Mouse (Mus musculus) gastrocnemius, adult 18-20 months (tissue): ENCODE results near the gene Nr6a1. TPM values are rescaled to one million over a fixed set of nuclear protein-coding genes. Genes with fewer than 3 reads are reported as not detected.

Experiments used
- DNase-seq: peaks from one replicate; pipeline ENCODE4 v3.0.0; 2021; ENCODE audit warnings: low spot score
- total RNA-seq, 2 experiments: library from RNA; stranded (reverse); gene quantifications; 2 replicates each; pipeline ENCODE4 v1.2.3; 2021

Nr6a1 gene
- total RNA-seq, 2 experiments from 2014 or later, result 3.5 to 4.1 TPM

DNA sequence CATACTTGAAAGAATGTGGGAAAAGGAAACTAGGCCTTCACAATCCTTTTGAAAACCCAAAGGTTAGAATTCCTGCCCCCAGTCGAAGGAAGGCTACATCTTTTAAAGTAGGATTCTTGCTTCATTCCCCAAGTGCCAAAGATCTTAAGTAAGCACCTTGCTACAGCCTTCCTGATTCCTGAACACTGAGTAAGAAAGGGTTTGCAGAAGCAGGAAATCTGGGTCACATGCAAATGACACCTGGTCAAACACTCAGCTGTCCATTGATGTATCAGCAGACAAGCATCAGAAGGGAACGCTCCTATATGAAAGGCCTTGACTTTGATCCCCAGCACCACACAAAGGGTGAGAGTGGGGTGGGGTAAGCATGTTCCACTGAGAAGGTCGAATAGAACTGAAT, 142.4 kb downstream of the Nr6a1 start:
- DNase-seq, result no peak

DNA sequence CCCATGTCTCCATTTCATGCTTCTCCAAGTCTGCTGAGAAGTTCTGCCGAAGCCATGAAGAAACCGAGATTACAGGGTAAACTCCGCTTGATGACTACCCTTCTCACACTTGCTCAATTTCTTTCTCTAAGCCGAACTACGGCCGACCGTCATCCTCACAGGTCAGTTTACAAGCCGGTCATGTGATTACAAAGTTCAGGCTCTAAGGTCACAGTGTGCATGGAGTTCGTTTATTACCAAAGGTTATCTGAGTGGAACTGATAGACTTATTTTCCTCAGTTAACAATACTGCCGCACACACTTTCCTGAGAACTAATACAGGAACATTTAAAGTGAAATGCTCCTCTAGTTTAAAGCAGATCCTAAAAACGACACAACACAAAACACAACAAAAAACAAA, 143.1 kb downstream of the Nr6a1 start:
- peak; percentile 14 for DNase-seq

DNA sequence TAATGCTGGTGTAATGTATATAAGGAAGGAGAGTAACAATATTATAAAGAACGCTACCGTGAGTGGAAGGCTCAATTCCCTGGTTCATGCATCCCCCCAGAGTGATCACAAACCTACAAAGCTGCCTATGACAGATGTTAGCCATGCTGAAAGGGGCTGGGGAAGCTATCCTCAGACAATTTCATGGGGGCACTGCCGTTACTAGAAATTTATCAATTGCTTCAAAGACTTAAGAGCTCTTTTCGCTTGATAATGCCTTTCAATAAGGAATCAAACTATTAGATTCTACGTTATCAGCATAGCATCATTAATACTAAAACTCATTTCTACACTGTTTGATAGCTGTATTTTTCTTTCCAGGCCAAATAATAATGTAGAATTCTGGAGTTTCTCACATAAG, 144.1 kb downstream of the Nr6a1 start:
- no peak for DNase-seq

DNA sequence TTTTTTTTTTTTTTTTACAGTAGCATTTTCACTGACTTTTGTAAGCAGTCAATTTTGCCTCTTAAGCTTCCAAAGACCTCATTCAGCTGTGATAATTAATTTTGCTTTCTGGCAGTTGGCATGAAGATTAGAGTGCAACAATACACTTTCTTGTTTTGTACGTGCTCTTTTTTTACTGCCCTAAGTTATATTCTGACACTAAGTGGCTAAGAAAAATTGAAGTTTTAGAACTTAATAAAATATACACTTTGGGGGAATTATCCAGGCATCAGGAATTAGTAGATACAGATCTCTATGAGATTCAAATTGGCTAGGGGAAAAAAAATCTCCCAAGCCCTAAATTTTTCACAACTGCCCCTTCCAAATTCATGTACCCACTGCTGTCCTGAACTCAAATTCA, 144.8 kb downstream of the Nr6a1 start:
- DNase-seq, result no peak

DNA sequence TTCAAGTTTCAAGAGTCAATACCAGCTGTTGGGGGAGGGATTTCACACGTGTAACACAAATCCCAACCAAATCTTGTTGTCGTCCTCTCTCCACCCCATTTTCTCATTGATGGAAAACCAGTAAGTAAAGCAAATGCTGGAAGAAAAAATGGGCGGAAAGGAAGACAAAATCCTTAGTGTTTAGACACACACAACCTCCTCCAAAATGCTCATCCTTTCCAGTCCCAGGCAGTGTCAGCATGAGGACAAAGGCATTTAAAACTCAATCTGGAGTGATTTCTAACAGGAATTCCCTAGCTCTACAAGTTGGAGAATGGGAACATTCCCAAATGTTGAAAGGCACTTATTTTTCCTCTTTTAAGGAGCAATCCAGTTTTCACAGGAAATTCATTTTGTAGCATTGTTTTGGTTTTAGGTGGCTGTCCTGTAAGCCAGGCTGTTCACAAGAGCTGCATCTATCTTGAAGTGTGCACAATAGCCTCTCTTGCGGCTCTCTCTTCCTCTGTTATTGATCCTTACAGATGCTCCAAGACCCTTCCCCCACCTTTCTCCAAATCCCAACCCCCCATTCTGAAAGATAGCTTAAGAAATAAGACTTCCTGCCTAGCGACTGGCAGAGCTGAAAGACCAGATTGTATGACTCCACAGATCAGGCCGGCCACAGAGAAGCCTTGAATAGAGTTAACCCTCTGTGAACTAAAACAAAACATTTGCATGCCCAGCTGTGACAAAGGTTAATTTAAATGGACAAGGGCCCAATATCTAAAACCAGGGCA, 145.4 kb downstream of the Nr6a1 start:
- DNase-seq, result no peak

DNA sequence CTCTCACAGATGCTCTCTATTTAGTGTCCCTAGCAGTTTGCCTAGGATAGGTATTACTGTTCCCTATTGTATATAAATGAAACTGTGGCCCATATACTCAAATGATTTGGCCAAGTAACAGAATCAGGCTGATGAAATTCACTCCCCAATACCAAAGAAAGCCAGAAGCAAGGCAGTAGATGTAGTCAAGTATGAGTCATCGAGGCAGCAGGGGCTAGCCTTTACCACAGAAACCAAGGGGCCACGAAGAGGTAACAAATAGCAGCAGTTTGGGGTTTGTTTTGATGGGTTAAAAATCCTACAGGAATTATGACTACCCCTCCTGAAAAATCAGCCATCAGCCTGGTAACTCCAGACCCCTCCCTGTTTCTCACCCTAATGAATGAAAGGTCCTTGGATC, 147.5 kb downstream of the Nr6a1 start:
- no peak for DNase-seq

DNA sequence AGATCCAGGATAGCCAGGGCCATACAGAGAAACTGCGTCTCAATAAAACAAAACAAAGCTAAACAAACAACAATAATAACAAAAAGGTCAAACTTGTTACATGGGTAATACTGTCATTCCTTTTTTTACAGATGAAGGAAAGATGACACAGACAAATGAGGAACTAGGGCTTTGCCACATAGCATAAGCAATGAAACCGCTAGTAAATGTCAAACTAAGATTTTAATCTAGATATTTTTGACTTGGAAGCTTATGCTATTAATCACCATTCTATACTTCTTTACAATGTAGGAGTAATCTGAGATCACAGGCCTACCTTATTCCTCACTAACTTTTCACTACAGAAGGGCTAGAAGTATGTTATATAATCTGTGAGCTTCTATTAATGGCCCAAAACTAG, 150.2 kb downstream of the Nr6a1 start:
- no peak for DNase-seq

DNA sequence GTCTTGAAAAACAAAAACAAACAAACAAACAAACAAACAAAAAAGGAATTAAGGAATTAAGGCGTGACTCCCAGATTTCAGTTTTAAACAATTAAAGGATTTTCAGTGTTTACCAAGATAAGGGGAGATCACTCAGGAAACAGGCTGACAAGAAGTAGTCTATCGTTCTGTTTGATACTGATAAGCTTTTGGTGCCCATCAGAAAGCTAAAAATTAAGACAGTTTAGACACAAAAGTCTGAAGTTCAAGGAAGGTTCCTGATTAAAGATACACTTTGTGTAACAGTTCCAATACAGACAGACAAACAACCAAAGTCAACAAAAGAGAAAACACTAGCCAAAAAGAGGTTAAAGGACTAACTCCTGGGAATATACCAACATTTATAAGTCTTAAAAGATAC, 152.6 kb downstream of the Nr6a1 start:
- no peak for DNase-seq

DNA sequence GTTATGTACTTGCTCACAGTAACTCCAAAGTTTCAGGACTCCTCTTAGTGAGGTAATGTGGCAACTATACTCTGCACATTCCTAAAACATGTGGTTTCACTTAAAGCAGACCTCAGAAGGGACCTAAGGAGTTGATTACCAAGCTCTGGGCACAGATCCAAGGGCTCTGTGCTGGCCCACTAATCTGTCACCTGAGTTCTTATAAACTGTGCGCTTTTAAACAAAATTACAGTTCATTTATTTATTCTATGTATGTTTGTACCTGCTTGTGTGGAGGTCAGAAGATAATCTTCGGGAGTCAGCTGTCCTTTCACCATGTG, 156.1 kb downstream of the Nr6a1 start:
- DNase-seq, result peak; percentile 2

DNA sequence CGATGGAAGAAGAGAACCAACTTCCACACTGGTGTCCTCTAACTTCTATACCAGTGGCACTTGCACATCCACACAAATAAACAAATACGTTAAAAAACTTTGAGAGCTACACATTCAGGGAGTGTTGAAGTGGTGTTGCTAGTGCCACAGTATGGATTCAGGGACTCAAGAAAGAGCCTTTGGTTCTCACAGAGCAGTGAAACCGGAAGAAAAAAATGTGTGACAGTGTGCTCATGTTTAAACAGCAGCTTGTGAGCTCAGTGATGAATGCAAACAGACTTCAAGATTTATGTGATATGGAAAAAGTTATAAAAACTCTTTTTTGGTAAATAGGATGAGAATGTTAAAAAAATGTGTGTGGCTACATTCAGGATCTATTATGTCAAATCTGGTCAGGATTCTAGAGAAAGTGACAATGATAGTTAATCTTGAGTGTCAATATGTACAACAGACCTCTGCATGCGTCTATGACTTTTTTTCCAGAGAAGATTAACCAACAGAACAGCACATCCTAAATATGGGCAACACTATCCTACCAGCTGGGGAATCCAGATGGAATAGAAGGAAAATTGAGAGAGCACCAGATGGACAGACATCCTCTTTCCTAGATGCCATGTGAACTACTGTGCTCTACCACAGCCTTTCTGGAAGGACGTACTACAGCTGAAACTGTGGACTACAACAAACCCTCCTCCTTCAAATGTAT, 156.6 kb downstream of the Nr6a1 start:
- no peak for DNase-seq

DNA sequence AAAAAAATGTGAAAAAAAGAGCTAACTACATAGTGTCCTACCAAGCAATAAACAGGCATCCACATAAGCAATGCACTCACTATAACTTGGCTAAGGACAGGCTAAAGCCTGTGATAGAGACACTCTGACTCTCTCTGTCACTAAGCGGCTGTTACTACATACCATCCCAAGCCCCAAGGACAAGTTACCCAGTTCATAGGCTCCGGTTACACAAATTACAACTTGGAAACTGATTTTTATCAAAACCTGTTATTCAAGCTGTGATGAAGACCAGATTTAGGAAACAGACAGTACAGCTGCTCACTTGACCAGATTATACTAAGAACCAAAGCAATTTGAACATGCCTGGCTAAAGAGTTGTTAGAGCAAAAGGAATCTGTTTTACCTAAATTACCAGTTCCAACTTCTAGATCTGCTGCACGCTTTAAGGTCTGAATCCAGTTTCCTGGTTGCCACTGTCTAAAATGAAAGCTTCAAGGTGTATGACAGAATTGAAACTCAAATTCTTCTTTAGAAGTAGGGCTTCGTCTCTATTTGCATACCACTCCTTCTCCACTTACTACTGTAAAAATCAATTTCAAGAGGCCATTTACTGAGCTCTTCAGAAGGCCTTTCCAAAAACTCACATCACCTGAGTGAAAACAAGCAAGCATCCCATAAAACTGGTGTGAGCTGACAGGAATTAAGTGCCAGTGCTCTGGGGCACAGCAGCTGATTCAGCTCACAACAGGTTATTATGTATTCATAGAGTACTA, 160.1 kb downstream of the Nr6a1 start:
- no peak for DNase-seq

DNA sequence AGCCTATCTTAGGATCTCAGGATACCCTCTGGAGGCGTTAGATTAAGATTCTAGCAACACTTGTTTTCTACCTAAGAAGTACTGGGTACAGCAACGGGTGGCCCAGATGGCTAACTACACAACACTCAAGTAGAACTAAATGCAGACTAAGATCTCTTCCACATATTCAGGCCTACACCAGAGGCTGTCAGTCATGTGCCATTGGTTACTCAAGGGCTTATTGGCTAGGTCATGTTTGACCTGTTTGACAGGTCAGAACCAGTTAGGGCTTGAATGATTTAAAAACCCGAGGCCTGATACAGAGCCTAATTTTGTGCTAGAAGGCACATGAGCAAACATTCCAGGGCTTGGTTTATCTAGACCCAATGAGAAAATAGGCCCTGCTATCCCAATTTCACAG, 187.6 kb downstream of the Nr6a1 start:
- DNase-seq, result no peak

DNA sequence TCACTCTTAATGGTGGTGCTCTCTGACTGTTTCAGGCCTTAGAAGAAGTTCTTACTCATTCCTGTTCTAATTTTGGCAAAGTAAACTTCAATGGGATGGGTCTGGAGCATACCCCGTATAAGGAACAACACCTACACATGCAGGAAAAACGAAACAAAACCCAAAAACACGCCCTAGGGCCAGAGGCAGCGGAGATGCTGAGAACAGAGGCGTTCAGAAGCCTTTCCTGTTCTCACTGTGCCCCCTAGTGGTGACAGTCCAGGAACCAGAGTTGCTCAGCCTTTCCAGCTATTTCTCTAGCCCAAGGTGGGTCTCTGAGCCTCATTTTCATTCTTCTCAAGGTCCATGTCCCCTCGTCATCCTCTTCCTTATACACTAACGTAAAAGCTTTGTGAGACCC, 188.1 kb downstream of the Nr6a1 start:
- peak; percentile 54 for DNase-seq

DNA sequence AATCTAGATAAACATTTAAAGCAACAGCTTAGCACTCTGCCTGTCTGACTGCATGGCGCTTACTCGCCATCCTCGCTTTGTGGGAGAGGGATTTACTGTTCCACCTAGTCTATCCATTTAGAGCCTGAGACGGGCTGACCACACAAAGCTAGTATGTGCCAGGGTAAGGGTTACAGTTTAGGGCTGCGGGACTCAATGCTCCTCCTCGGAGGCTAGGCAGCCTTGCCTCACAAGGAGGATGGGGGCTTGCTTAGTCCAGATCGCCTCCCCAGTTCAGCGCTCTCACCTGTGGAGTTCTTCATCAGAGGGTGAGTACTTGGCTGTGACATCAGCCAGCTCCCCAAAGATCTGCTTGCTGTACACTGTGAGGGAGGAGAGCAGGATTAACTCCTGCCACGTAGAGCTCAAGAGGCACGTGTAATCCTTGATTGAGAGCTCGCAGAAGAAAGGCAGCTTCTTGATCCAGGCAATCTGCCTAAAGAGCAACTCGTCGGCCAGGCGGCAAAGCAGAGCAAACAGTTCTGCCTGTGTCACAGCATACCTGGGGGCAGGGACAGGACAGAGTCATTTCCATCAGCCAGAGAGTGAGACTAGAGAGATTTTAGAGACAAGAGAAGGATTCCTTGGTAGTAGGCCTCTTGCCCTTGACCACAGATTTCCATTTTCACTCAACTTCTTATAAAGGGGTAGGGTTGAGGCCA, 188.7 kb downstream of the Nr6a1 start:
- no peak for DNase-seq

DNA sequence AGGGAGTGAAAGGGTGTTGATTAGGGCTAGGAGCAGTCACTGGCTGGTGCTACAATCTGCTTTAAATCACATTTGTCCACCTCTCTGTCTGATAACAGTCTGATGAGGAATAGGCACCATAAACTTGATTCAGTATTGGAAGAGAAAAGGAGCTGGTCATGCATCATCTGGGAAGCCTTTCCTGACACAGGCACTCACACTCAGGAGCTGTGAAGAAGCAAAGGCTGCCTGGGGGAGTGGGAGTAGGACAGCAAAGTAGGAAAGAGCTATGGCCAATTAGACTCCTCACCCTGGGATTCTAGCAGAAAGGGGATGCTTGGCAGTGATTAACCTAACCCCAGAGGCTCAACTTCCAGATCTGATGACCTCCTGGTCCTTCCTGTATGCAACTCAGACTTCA, 191.7 kb downstream of the Nr6a1 start:
- DNase-seq, result no peak

DNA sequence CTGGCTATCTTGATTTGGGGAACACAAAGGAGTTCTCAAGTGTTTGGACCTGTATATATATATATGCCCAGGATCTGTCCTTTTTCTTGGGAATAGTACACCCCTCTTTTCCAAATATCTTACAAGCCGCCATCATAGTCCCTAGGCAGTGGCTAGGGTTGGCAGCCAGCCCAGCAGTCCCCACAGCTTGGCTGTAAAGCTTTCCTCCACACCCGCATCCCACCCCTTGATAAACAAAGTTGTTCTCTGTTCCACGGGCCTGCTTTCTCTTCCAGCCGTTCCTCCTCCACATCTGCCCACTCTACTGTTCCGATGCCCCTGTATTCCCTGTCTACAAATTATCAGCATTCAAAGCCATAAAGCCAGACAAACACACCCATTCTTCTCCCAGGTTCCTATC, 192.8 kb downstream of the Nr6a1 start:
- no peak for DNase-seq

DNA sequence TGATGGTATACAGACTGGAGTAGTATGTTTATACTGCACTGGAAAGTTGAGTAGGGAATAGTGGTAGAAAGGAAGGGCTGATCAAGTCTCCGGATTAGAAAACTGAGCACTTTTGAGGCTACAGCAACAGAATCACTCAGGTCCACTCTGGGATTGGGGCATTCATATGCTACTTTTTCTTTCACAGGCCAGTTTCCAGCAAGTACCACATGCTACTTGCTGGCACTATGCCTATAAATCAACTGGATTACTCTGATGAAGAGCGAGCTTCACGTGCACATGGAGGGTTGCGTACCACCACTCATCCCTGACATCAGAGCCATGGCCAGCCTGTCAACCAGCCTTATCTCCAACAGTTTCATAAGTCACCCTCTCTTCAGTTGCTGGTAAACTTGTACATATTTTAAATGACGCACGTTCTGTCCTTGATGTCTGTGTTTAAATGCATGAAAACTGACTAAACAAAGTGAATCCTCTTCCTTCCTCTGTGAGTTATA, 197.1 kb downstream of the Nr6a1 start:
- no peak for DNase-seq

DNA sequence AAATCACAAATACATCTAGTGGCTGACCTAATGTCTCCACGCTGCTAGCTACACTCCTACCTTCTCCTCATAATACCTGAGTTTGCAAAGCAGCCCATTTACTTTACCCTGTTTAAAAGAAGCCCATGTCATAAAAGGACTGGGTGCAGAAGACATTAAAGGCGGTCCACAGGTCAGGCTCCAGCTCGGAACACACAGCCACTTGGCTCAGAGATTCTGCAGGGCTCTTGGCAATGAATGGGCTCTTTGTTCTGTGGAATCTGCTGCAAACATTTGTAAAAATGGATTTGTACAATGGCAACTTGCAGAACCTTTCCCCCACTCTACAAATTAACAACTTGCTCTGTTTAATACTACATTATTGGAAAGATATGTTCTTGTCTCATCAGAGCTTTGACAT, 202.1 kb downstream of the Nr6a1 start:
- no peak for DNase-seq

DNA sequence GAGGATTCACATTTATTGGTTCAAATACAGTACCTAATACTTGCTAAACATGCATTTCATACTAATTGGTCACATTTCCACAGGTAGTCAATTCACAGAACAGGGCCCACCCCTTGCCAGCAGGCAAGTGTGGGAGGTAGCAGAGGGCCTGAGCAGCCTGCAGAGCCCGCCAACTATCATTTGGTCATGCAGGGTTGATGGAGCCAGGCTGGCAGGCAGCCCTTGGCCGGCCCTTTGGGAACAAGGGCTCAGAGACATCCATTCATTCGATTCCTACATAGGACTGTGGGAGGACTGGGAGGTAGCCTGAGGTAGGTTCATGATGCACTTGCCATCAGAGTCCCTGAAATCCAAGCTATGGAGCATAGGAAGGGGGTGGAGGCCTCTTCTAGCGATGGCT, 204.1 kb downstream of the Nr6a1 start:
- DNase-seq, result no peak

DNA sequence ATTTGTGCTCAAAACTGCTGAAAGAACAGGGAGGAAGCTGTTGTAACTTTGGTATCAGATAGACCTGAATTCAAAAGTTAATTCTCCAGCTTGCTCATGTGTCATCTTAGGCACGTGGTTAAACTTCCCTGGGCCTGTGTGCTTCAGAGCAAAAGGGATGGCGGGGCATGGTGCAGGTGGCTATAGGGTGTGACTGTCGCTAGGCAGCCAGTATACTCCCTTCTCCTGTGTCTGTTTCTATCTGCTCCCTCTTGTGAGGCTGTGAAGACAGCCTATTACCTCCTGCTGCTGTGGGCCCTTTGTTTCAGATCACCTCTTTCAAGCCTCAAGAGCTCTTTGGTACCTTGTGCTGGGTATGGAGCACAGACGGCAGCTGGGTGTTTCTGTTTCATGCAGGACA, 205.4 kb downstream of the Nr6a1 start:
- DNase-seq, result no peak

DNA sequence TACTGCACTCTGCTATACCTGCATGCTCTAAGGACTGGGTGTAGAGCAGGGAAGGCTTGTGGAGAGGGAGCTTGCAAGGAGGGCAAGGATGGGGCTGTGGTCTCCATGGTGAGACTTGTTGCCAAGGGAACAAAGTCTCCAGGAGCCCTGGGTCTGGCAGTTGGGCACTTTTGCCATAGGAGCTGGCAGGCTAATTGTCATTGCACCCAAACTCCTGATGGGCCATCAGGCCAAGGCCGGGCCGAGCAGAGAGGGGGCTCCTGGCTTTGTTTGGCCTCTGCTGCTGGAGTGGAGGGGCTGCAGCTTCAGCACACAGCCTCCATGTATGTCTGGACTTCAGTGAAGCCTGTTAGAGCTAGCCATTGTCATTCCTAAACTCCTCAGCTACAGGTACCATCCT, 206.8 kb downstream of the Nr6a1 start:
- DNase-seq, result no peak

DNA sequence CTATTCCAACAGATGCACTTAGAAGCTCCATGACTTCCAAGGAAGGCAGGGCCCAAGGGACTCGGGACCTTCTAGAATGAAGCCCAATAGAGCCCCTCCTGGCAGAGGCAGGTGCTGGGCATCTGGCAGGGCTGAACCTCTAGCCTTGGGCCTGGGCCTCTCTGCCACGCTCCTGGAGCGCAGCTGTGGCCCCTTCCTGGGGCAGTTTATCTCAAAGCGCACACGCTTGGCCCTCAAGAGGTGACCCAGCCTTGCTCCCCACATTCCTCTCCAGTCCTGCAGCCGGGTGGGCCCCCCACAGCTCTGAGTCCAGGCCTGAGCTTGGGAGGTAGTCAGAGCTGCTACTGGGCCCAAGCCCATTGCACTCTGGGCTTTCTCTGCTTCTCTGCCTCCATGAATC, 208.1 kb downstream of the Nr6a1 start:
- DNase-seq, result no peak
